Mouse (Mus musculus) CH12.LX (cell line): ENCODE measurements around the gene Lrrc58. TPM values are rescaled to one million over a fixed set of nuclear protein-coding genes. Genes with fewer than 3 reads are reported as not detected.

Experiments used
- DNase-seq: peaks from one replicate; pipeline ENCODE4 v3.0.0-alpha.2; 2013; ENCODE audit errors: extremely low read depth
- H3K27ac ChIP-seq: 2 replicates; pipeline ENCODE4 v1.5.1; 2012; ENCODE audit warnings: low read depth, mild to moderate bottlenecking, control low read depth, moderate library complexity; ENCODE audit not compliant: insufficient read depth
- H3K27me3 ChIP-seq: replicated peaks from 2 replicates; pipeline ENCODE3; 2012; ENCODE audit warnings: inconsistent platforms
- H3K36me3 ChIP-seq, 2 experiments: replicated peaks in 1 of 2; 2 replicates each; pipeline versions ENCODE3 to v1.6.1; 2012; ENCODE audit warnings: inconsistent platforms in 1 of 2, low read length in 1 of 2, mild to moderate bottlenecking in 1 of 2, mixed read lengths in 1 of 2, moderate library complexity in 1 of 2; ENCODE audit not compliant: control insufficient read depth in 1 of 2, insufficient read depth in 1 of 2
- H3K4me1 ChIP-seq, 2 experiments: 2 replicates each; pipeline ENCODE4 v1.6.1; 2012; ENCODE audit warnings: inconsistent platforms in 1 of 2, moderate library complexity in 1 of 2; ENCODE audit not compliant: insufficient read depth in 2 of 2, control insufficient read depth in 1 of 2
- H3K4me2 ChIP-seq: 2 replicates; pipeline ENCODE4 v1.6.1; 2012; ENCODE audit warnings: low read depth, mild to moderate bottlenecking, control low read depth; ENCODE audit not compliant: poor library complexity, insufficient read depth, severe bottlenecking
- H3K4me3 ChIP-seq, 3 experiments: fragments of 150-350 bp in 1 of 3; sonication (generic) in 1 of 3; replicated peaks in 1 of 3; 2 replicates each; pipeline versions ENCODE3 to v1.5.1; 2011 to 2012; ENCODE audit warnings: low read depth in 2 of 3, low read length in 2 of 3, mild to moderate bottlenecking in 2 of 3, moderate library complexity in 2 of 3, control low read depth in 1 of 3, improper control_type of control experiment in 1 of 3, inconsistent platforms in 1 of 3, mixed read lengths in 1 of 3; ENCODE audit not compliant: poor library complexity in 1 of 3
- H3K79me2 ChIP-seq: replicated peaks from 2 replicates; pipeline ENCODE4 v1.6.1; 2012; ENCODE audit warnings: mild to moderate bottlenecking, moderate library complexity; ENCODE audit not compliant: control insufficient read depth, poor library complexity, insufficient read depth, severe bottlenecking; ENCODE audit errors: extremely low read depth
- H3K9ac ChIP-seq: 2 replicates; pipeline ENCODE4 v1.6.1; 2012; ENCODE audit warnings: low read depth, mild to moderate bottlenecking, control low read depth, moderate library complexity; ENCODE audit not compliant: insufficient read depth
- H3K9me3 ChIP-seq: replicated peaks from 2 replicates; pipeline ENCODE3; 2012; ENCODE audit warnings: low read length, inconsistent platforms, mixed read lengths
- CTCF ChIP-seq, 2 experiments: IDR thresholded peaks in 1 of 2; conservative IDR thresholded peaks in 1 of 2; 2 replicates each; pipeline ENCODE4 v1.5.1; 2011 to 2012; ENCODE audit warnings: low read depth in 2 of 2, low read length in 2 of 2, improper control_type of control experiment in 1 of 2, inconsistent platforms in 1 of 2, mild to moderate bottlenecking in 1 of 2, moderate library complexity in 1 of 2
- ELF1 ChIP-seq: IDR thresholded peaks from 2 replicates; pipeline ENCODE4 v1.6.1; 2014; ENCODE audit warnings: low read depth, mild to moderate bottlenecking, inconsistent platforms, low read length, improper control_type of control experiment
- EP300 ChIP-seq: IDR thresholded peaks from 2 replicates; pipeline ENCODE4 v1.6.1; 2011; ENCODE audit warnings: low read length, improper control_type of control experiment
- ETS1 ChIP-seq: conservative IDR thresholded peaks from 2 replicates; pipeline ENCODE4 v1.6.1; 2012; ENCODE audit warnings: low read depth, mild to moderate bottlenecking, inconsistent platforms, low read length, improper control_type of control experiment, moderate library complexity
- MAFK ChIP-seq: IDR thresholded peaks from 2 replicates; pipeline ENCODE4 v1.6.1; 2011; ENCODE audit warnings: low read length, improper control_type of control experiment; ENCODE audit not compliant: insufficient replicate concordance
- MXI1 ChIP-seq: IDR thresholded peaks from 2 replicates; pipeline ENCODE4 v1.6.1; 2011; ENCODE audit warnings: mild to moderate bottlenecking, low read depth, low read length, improper control_type of control experiment
- MYC ChIP-seq: IDR thresholded peaks from 2 replicates; pipeline ENCODE4 v1.6.1; 2011; ENCODE audit warnings: low read depth, mild to moderate bottlenecking, improper control_type of control experiment, low read length
- NELFE ChIP-seq: IDR thresholded peaks from 2 replicates; pipeline ENCODE4 v1.6.1; 2011; ENCODE audit warnings: low read depth, low read length, improper control_type of control experiment
- POLR2AphosphoS2 ChIP-seq: IDR thresholded peaks from 2 replicates; pipeline ENCODE4 v1.6.1; 2011; ENCODE audit warnings: low read depth, low read length, improper control_type of control experiment
- SIN3A ChIP-seq: IDR thresholded peaks from 2 replicates; pipeline ENCODE4 v1.6.1; 2012; ENCODE audit warnings: low read length, improper control_type of control experiment, inconsistent platforms
- TCF12 ChIP-seq: IDR thresholded peaks from 2 replicates; pipeline ENCODE4 v1.6.1; 2014; ENCODE audit warnings: low read depth, mild to moderate bottlenecking, inconsistent platforms, low read length, improper control_type of control experiment
- UBTF ChIP-seq: IDR thresholded peaks from 2 replicates; pipeline ENCODE4 v1.6.1; 2012; ENCODE audit warnings: low read depth, mild to moderate bottlenecking, inconsistent platforms, low read length, improper control_type of control experiment, moderate library complexity
- USF1 ChIP-seq: IDR thresholded peaks from 2 replicates; pipeline ENCODE4 v1.6.1; 2014; ENCODE audit warnings: low read depth, mild to moderate bottlenecking, inconsistent platforms, low read length, improper control_type of control experiment
- USF2 ChIP-seq: conservative IDR thresholded peaks from 2 replicates; pipeline ENCODE4 v1.6.1; 2011; ENCODE audit warnings: low read depth, low read length, improper control_type of control experiment
- ZNF384 ChIP-seq: IDR thresholded peaks from 2 replicates; pipeline ENCODE4 v1.6.1; 2012; ENCODE audit warnings: low read depth, low read length, improper control_type of control experiment, inconsistent platforms
- dilution Hi-C: fragments of 300-500 bp; cut with MboI; formaldehyde crosslinking; loops from 2 replicates; pipeline ENCODE4 v1.14.3; 2020; ENCODE audit warnings: low sequenced_read_pairs; ENCODE audit not compliant: extremely low pct_unique_long_range_greater_than_20kb, extremely low pct_ligation_motif_present
- in situ Hi-C: fragments of 300-500 bp; cut with MboI; formaldehyde crosslinking; loops from 3 replicates; pipeline ENCODE4 v1.14.3; 2019; ENCODE audit warnings: low sequenced_read_pairs, low pct_ligation_motif_present, low pct_unique_long_range_greater_than_20kb, mixed read lengths
- polyA plus RNA-seq: library from polyadenylated mRNA; unstranded; fragments of >175 nt; gene quantifications from 2 replicates; pipeline ENCODE4 v1.2.1, GENCODE M21; 2012; ENCODE audit warnings: low read depth; ENCODE audit not compliant: insufficient read length
- total RNA-seq, 2 experiments: library from RNA; depleted of rRNA; stranded (reverse); fragments of 300-350 nt in 1 of 2; fragments of >200 nt in 1 of 2; gene quantifications; 2 replicates each; pipeline ENCODE4 v1.2.3; 2012 to 2014

The Lrrc58 gene
- total and polyA plus RNA-seq, 3 experiments: 17.4 to 30.8 (median 28.4) TPM

GRCm38 (mm10) chr16:37899357-37899756 lies 31.2 kb downstream of the Lrrc58 start:
- H3K4me3 ChIP-seq: no peak overlapping the region
- no peak for DNase-seq
- no peak overlapping the region for H3K27ac ChIP-seq
- H3K27me3 ChIP-seq: no peaks in the 10 kb centered on the region
- in situ Hi-C loops: no loop called here
- no peaks in the 10 kb centered on the region for H3K9me3 ChIP-seq
- no peaks in the 10 kb centered on the region for H3K79me2 ChIP-seq
- no peaks in the 10 kb centered on the region for H3K36me3 ChIP-seq
- H3K4me1 ChIP-seq: peaks cover 0 to 6% of the 10 kb centered on the region in 2 experiments; a peak in 1 of 4 replicates
- dilution Hi-C loops: no loop called here
- H3K4me2 ChIP-seq: no peak overlapping the region
- TF ChIP-seq CTCF (conservative IDR thresholded peaks at IDR 0.05 in 1 of 2, IDR thresholded peaks at IDR 0.05 in 1 of 2; ENCODE audit: low read depth in 2 of 2, low read length in 2 of 2) (no peak), MAFK (no peak), ETS1 (no peak), NELFE (no peak), USF2 (no peak), MXI1 (no peak)
- no peak overlapping the region for H3K9ac ChIP-seq

GRCm38 (mm10) chr16:37901318-37901717 lies 33.1 kb downstream of the Lrrc58 start:
- H3K4me1 ChIP-seq: peaks cover 0 to 6% of the 10 kb centered on the region in 2 experiments; a peak in 1 of 4 replicates

GRCm38 (mm10) chr16:37906456-37906855 lies 38.3 kb downstream of the Lrrc58 start:
- H3K9me3 ChIP-seq: no peaks in the 10 kb centered on the region
- H3K27ac ChIP-seq: no peak overlapping the region
- H3K36me3 ChIP-seq: no peaks in the 10 kb centered on the region
- H3K27me3 ChIP-seq: no peaks in the 10 kb centered on the region
- H3K79me2 ChIP-seq: no peaks in the 10 kb centered on the region
- TF ChIP-seq SIN3A (no peak), POLR2AphosphoS2 (no peak), UBTF (no peak), TCF12 (no peak), CTCF (conservative IDR thresholded peaks at IDR 0.05 in 1 of 2, IDR thresholded peaks at IDR 0.05 in 1 of 2; ENCODE audit: low read depth in 2 of 2, low read length in 2 of 2) (no peak)
- no peak overlapping the region for H3K9ac ChIP-seq
- H3K4me3 ChIP-seq: no peak overlapping the region
- in situ Hi-C loops (no loop called here), dilution Hi-C loops (no loop called here)
- H3K4me2 ChIP-seq: no peak overlapping the region
- H3K4me1 ChIP-seq: peaks cover 10 to 16% of the 10 kb centered on the region in 2 experiments; a peak in 3 of 4 replicates
- no peak for DNase-seq

More at GRCm38 (mm10) chr16:37901318-37901717, 33.1 kb downstream of the Lrrc58 start:
- no peak overlapping the region for H3K4me3 ChIP-seq
- no peak overlapping the region for H3K27ac ChIP-seq
- no peak for DNase-seq
- TF ChIP-seq MAFK: no peak
- TF ChIP-seq ZNF384: no peak
- TF ChIP-seq ETS1: no peak
- TF ChIP-seq MYC: no peak
- TF ChIP-seq ELF1: no peak
- no peak for TF ChIP-seq USF1
- TF ChIP-seq EP300: no peak
- TF ChIP-seq, all 38 proteins: peak for 0
- no peaks in the 10 kb centered on the region for H3K79me2 ChIP-seq
- no peak overlapping the region for H3K9ac ChIP-seq
- no peaks in the 10 kb centered on the region for H3K36me3 ChIP-seq
- in situ Hi-C loops: no loop called here
- H3K4me2 ChIP-seq: no peak overlapping the region
- no peaks in the 10 kb centered on the region for H3K9me3 ChIP-seq
- dilution Hi-C loops: no loop called here
- no peaks in the 10 kb centered on the region for H3K27me3 ChIP-seq
